Mouse (Mus musculus) forebrain, embryonic 13.5 days (tissue): ENCODE measurements around the gene Lrrtm3. TPM values are rescaled to one million over a fixed set of nuclear protein-coding genes. Genes with fewer than 3 reads are reported as not detected.

ENCODE experiments used
- ATAC-seq: fragments of 200-750 bp; cut with Nextera tagmentation; 2 replicates; pipeline ENCODE4 v1.8.0; 2017
- H3K27ac ChIP-seq: fragments of 300-500 bp; sonication (generic); 2 replicates; pipeline ENCODE4 v1.5.1; 2015; ENCODE audit warnings: inconsistent platforms, mild to moderate bottlenecking, moderate library complexity
- H3K27me3 ChIP-seq: fragments of 300-500 bp; sonication (generic); 2 replicates; pipeline ENCODE4 v1.6.1; 2015; ENCODE audit warnings: mild to moderate bottlenecking, inconsistent platforms
- H3K36me3 ChIP-seq: fragments of 300-500 bp; sonication (generic); 2 replicates; pipeline ENCODE4 v1.6.1; 2015; ENCODE audit warnings: mild to moderate bottlenecking, inconsistent platforms; ENCODE audit not compliant: poor library complexity, severe bottlenecking
- H3K4me1 ChIP-seq: fragments of 300-500 bp; sonication (generic); 2 replicates; pipeline ENCODE4 v1.6.1; 2015; ENCODE audit warnings: inconsistent platforms
- H3K4me2 ChIP-seq: fragments of 300-500 bp; sonication (generic); 2 replicates; pipeline ENCODE4 v1.6.1; 2015; ENCODE audit warnings: inconsistent platforms, mild to moderate bottlenecking, moderate library complexity
- H3K4me3 ChIP-seq: fragments of 300-500 bp; sonication (generic); 2 replicates; pipeline ENCODE4 v1.5.1; 2015; ENCODE audit warnings: mild to moderate bottlenecking, inconsistent platforms
- H3K9ac ChIP-seq: fragments of 300-500 bp; sonication (generic); 2 replicates; pipeline ENCODE4 v1.6.1; 2015; ENCODE audit warnings: mild to moderate bottlenecking, inconsistent platforms
- H3K9me3 ChIP-seq: fragments of 300-500 bp; sonication (generic); replicated peaks from 2 replicates; pipeline ENCODE4 v1.6.1; 2016; ENCODE audit warnings: inconsistent platforms
- WGBS: fragments of 180-500 bp; shearing (Covaris S2); methylation state at CpG from one replicate; pipeline ENCODE4 v1.1.7; 2015; 5-methylcytosine and 5-hydroxymethylcytosine counted together
- polyA plus RNA-seq: library from polyadenylated mRNA; unstranded; fragments of >200 nt; fragmentation: Nextera tagmentation; extraction: Ambion mirVana; gene quantifications from 2 replicates; pipeline ENCODE4 v1.2.1, GENCODE M21; 2015

The Lrrtm3 gene
- polyA plus RNA-seq: 8.1 and 11.7 TPM in 2 replicates

GRCm38 (mm10) chr10:64089680-64090460 is at the start of gene Lrrtm3:
Lrrtm3 (minus strand) TSS chr10:64090277.
- Histone ChIP-seq H3K9me3 (no peaks in the 10 kb centered on the region), H3K27ac (no peak within 1 kb of the TSS), H3K36me3 (no peaks in the 10 kb centered on the region), H3K4me2 (peak within 1 kb of the TSS; percentile 89), H3K9ac (peak within 1 kb of the TSS; percentile 64), H3K4me1 (peaks cover 38% of the 10 kb centered on the region), H3K4me3 (peak within 1 kb of the TSS; percentile 49), H3K27me3 (peaks cover 13% of the 10 kb centered on the region)
- peak; percentile 94 for ATAC-seq
- 1% methylated on average over 22 of the region's 22 CpGs for WGBS

- H3K4me2 ChIP-seq: 0 out of 2 replicates have a peak overlapping the region, but pooled peaks have one; percentile 2
- 16% methylated on average over 7 of the region's 7 CpGs for WGBS
- no peak overlapping the region for H3K4me3 ChIP-seq
- no peak overlapping the region for H3K9ac ChIP-seq
- peaks cover 9% of the 10 kb centered on the region; the same call in 1 of the 2 replicates for H3K4me1 ChIP-seq
- H3K27ac ChIP-seq: no peak overlapping the region
- H3K36me3 ChIP-seq: no peaks in the 10 kb centered on the region
- no peak for ATAC-seq
- H3K9me3 ChIP-seq: no peaks in the 10 kb centered on the region
- no peaks in the 10 kb centered on the region for H3K27me3 ChIP-seq
Measured at GRCm38 (mm10) chr10:64135481-64135880, 45.4 kb upstream of the Lrrtm3 start.

GRCm38 (mm10) chr10:64133461-64133860 is 43.4 kb upstream of the Lrrtm3 start:
- Histone ChIP-seq H3K27ac (no peak overlapping the region), H3K4me3 (no peak overlapping the region), H3K36me3 (no peaks in the 10 kb centered on the region), H3K9me3 (no peaks in the 10 kb centered on the region), H3K27me3 (no peaks in the 10 kb centered on the region), H3K9ac (no peak overlapping the region), H3K4me2 (no peak overlapping the region), H3K4me1 (peaks cover 9% of the 10 kb centered on the region; the same call in 1 of the 2 replicates)
- WGBS: 91% methylated on average over 3 of the region's 3 CpGs
- ATAC-seq: no peak

- no peaks in the 10 kb centered on the region for H3K9me3 ChIP-seq
- WGBS: 60% methylated on average over 15 of the region's 15 CpGs
- peak; percentile 90 for ATAC-seq
- H3K36me3 ChIP-seq: no peaks in the 10 kb centered on the region
- H3K4me1 ChIP-seq: peaks cover 3% of the 10 kb centered on the region; the same call in 1 of the 2 replicates
- no peak overlapping the region for H3K27ac ChIP-seq
- H3K4me2 ChIP-seq: no peak overlapping the region
- no peak overlapping the region for H3K4me3 ChIP-seq
- no peaks in the 10 kb centered on the region for H3K27me3 ChIP-seq
- H3K9ac ChIP-seq: no peak overlapping the region
Measured at GRCm38 (mm10) chr10:64130397-64131150, 40.5 kb upstream of the Lrrtm3 start.

- Histone ChIP-seq H3K4me3 (no peak overlapping the region), H3K27me3 (no peaks in the 10 kb centered on the region), H3K27ac (no peak overlapping the region), H3K9ac (no peak overlapping the region), H3K4me2 (no peak overlapping the region), H3K4me1 (0 out of 2 replicates have a peak, but pooled peaks cover 5% of the 10 kb centered on the region), H3K9me3 (no peaks in the 10 kb centered on the region), H3K36me3 (no peaks in the 10 kb centered on the region)
- ATAC-seq: no peak
- 89% methylated on average over 3 of the region's 3 CpGs for WGBS
Measured at GRCm38 (mm10) chr10:64118833-64119232, 28.8 kb upstream of the Lrrtm3 start.

GRCm38 (mm10) chr10:64115246-64115645 is 25.2 kb upstream of the Lrrtm3 start:
- 96% methylated on average over 11 of the region's 11 CpGs for WGBS

GRCm38 (mm10) chr10:64096532-64096931 is 6.5 kb upstream of the Lrrtm3 start:
- H3K36me3 ChIP-seq: no peaks in the 10 kb centered on the region
- H3K4me2 ChIP-seq: no peak overlapping the region
- no peak for ATAC-seq
- no peak overlapping the region for H3K9ac ChIP-seq
- H3K27me3 ChIP-seq: no peaks in the 10 kb centered on the region
- WGBS: 97% methylated on average over 1 of the region's 1 CpGs
- no peak overlapping the region for H3K27ac ChIP-seq
- no peak overlapping the region for H3K4me3 ChIP-seq
- no peaks in the 10 kb centered on the region for H3K9me3 ChIP-seq
- no peaks in the 10 kb centered on the region for H3K4me1 ChIP-seq

More at GRCm38 (mm10) chr10:64115246-64115645, 25.2 kb upstream of the Lrrtm3 start:
- ATAC-seq: no peak
- Histone ChIP-seq H3K4me2 (no peak overlapping the region), H3K9me3 (no peaks in the 10 kb centered on the region), H3K27ac (no peak overlapping the region), H3K4me3 (no peak overlapping the region), H3K4me1 (0 out of 2 replicates have a peak, but pooled peaks cover 5% of the 10 kb centered on the region), H3K36me3 (no peaks in the 10 kb centered on the region), H3K9ac (no peak overlapping the region), H3K27me3 (no peaks in the 10 kb centered on the region)

- Histone ChIP-seq H3K27ac (no peak overlapping the region), H3K9me3 (no peaks in the 10 kb centered on the region), H3K4me2 (peak overlapping the region; percentile 89), H3K4me3 (peak overlapping the region; percentile 49), H3K36me3 (no peaks in the 10 kb centered on the region), H3K4me1 (peaks cover 42% of the 10 kb centered on the region), H3K27me3 (peaks cover 13% of the 10 kb centered on the region), H3K9ac (0 out of 2 replicates have a peak overlapping the region, but pooled peaks have one; percentile 62)
- 17% methylated on average over 19 of the region's 19 CpGs for WGBS
- no peak for ATAC-seq
Measured at GRCm38 (mm10) chr10:64088774-64089460, 1.2 kb downstream of the Lrrtm3 start.

GRCm38 (mm10) chr10:64087936-64088773 is 1.9 kb downstream of the Lrrtm3 start:
- 3% methylated on average over 26 of the region's 26 CpGs for WGBS
- no peaks in the 10 kb centered on the region for H3K36me3 ChIP-seq
- no peak overlapping the region for H3K27ac ChIP-seq

GRCm38 (mm10) chr10:64087521-64087920 is 2.6 kb downstream of the Lrrtm3 start:
- H3K4me1 ChIP-seq: peaks cover 45% of the 10 kb centered on the region
- H3K36me3 ChIP-seq: no peaks in the 10 kb centered on the region
- ATAC-seq: peak; percentile 23; the same call in 1 of the 2 replicates
- peak overlapping the region; percentile 49 for H3K4me3 ChIP-seq
- WGBS: 1% methylated on average over 12 of the region's 12 CpGs
- H3K27ac ChIP-seq: no peak overlapping the region
- H3K9me3 ChIP-seq: no peaks in the 10 kb centered on the region
- peak overlapping the region; percentile 89 for H3K4me2 ChIP-seq
- H3K27me3 ChIP-seq: peaks cover 16% of the 10 kb centered on the region
- peak overlapping the region; percentile 62 for H3K9ac ChIP-seq

More at GRCm38 (mm10) chr10:64087936-64088773, 1.9 kb downstream of the Lrrtm3 start:
- peak overlapping the region; percentile 49 for H3K4me3 ChIP-seq
- peaks cover 45% of the 10 kb centered on the region for H3K4me1 ChIP-seq
- H3K9ac ChIP-seq: peak overlapping the region; percentile 62
- H3K27me3 ChIP-seq: peaks cover 16% of the 10 kb centered on the region
- H3K9me3 ChIP-seq: no peaks in the 10 kb centered on the region
- ATAC-seq: no peak
- H3K4me2 ChIP-seq: peak overlapping the region; percentile 89
